Mouse (Mus musculus) forebrain, postnatal 0 days (tissue): Measurements from ENCODE around the gene Ptges3. TPM values are rescaled to one million over a fixed set of nuclear protein-coding genes. Genes with fewer than 3 reads are reported as not detected.

Experiments
- ATAC-seq: fragments of 200-750 bp; cut with Nextera tagmentation; 2 replicates; pipeline ENCODE4 v1.8.0; 2017; ENCODE audit warnings: mild to moderate bottlenecking, moderate library complexity
- DNase-seq: peaks from one replicate; pipeline ENCODE4 v3.0.0-alpha.2; 2015
- H3K27ac ChIP-seq: fragments of 300-500 bp; sonication (generic); 2 replicates; pipeline ENCODE4 v1.5.1; 2014; ENCODE audit warnings: low read depth, mild to moderate bottlenecking, antibody characterized with exemption, low read length, moderate library complexity, mixed read lengths
- H3K27me3 ChIP-seq: fragments of 300-500 bp; sonication (generic); 2 replicates; pipeline ENCODE4 v1.6.1; 2014; ENCODE audit warnings: mild to moderate bottlenecking, low read length, mixed read lengths; ENCODE audit not compliant: insufficient read depth
- H3K36me3 ChIP-seq: fragments of 300-500 bp; sonication (generic); 2 replicates; pipeline ENCODE4 v1.6.1; 2014; ENCODE audit warnings: mild to moderate bottlenecking, moderate library complexity; ENCODE audit not compliant: insufficient read depth
- H3K4me1 ChIP-seq: fragments of 300-500 bp; sonication (generic); 2 replicates; pipeline ENCODE4 v1.6.1; 2014; ENCODE audit warnings: antibody characterized with exemption; ENCODE audit not compliant: insufficient read depth
- H3K4me2 ChIP-seq: fragments of 300-500 bp; sonication (generic); 2 replicates; pipeline ENCODE4 v1.6.1; 2014; ENCODE audit warnings: low read depth, mild to moderate bottlenecking, moderate library complexity
- H3K4me3 ChIP-seq: fragments of 300-500 bp; sonication (generic); 2 replicates; pipeline ENCODE4 v1.5.1; 2014; ENCODE audit warnings: low read depth, low read length, mixed read lengths
- H3K9ac ChIP-seq: fragments of 300-500 bp; sonication (generic); 2 replicates; pipeline ENCODE4 v1.6.1; 2014; ENCODE audit warnings: mild to moderate bottlenecking
- H3K9me3 ChIP-seq: fragments of 300-500 bp; sonication (generic); 2 replicates; pipeline ENCODE4 v1.6.1; 2016; ENCODE audit warnings: low read length
- CTCF ChIP-seq: sonication (generic); IDR thresholded peaks from 2 replicates; pipeline ENCODE4 v1.5.1; 2016; ENCODE audit warnings: antibody characterized with exemption, control low read depth, low read depth
- WGBS: fragments of 180-500 bp; shearing (Covaris S2); extraction: QIAGEN DNeasy Blood & Tissue Kit; methylation state at CpG from one replicate; pipeline ENCODE4 v1.1.7; 2014; 5-methylcytosine and 5-hydroxymethylcytosine counted together
- polyA plus RNA-seq: library from polyadenylated mRNA; unstranded; fragments of >200 nt; fragmentation: Nextera tagmentation; extraction: Ambion mirVana; gene quantifications from 2 replicates; pipeline ENCODE4 v1.2.1, GENCODE M21; 2015
- total RNA-seq: library from RNA; depleted of rRNA; stranded (reverse); fragments of >200 nt; gene quantifications from 2 replicates; pipeline ENCODE4 v1.2.3, GENCODE M21; 2014; rRNA removed

The Ptges3 gene
- total RNA-seq, result 146 and 157 TPM in 2 replicates
- polyA plus RNA-seq, result 439 and 454 TPM in 2 replicates

- Histone ChIP-seq H3K4me1 (peaks cover 16% of the 10 kb centered on the region), H3K4me2 (peak within 1 kb of the TSS; percentile 71), H3K36me3 (no peaks in the 10 kb centered on the region), H3K27me3 (no peaks in the 10 kb centered on the region), H3K9ac (peak within 1 kb of the TSS; percentile 87), H3K9me3 (no peaks in the 10 kb centered on the region), H3K4me3 (peak within 1 kb of the TSS; percentile 87), H3K27ac (peak within 1 kb of the TSS; percentile 97)
- peak; percentile 94 for ATAC-seq
- WGBS, result under 1% methylated on average over 57 of the region's 72 CpGs
- DNase-seq, result peak; percentile 99
- no peak for TF ChIP-seq CTCF
These were observed at the start of gene Ptges3 for GRCm38 (mm10) chr10:128058601-128059151. Gene Ptges3 (plus strand): TSS chr10:128058954.

GRCm38 (mm10) chr10:128009735-128010134 is 49.0 kb upstream of the Ptges3 start:
- Histone ChIP-seq H3K9ac (no peak overlapping the region), H3K4me2 (no peak overlapping the region), H3K4me3 (no peak overlapping the region), H3K4me1 (no peaks in the 10 kb centered on the region), H3K27me3 (no peaks in the 10 kb centered on the region), H3K36me3 (no peaks in the 10 kb centered on the region), H3K27ac (no peak overlapping the region), H3K9me3 (no peaks in the 10 kb centered on the region)
- TF ChIP-seq CTCF, result no peak
- ATAC-seq (no peak), DNase-seq (no peak)
- WGBS, result 78% methylated on average over 5 of the region's 5 CpGs

DNA sequence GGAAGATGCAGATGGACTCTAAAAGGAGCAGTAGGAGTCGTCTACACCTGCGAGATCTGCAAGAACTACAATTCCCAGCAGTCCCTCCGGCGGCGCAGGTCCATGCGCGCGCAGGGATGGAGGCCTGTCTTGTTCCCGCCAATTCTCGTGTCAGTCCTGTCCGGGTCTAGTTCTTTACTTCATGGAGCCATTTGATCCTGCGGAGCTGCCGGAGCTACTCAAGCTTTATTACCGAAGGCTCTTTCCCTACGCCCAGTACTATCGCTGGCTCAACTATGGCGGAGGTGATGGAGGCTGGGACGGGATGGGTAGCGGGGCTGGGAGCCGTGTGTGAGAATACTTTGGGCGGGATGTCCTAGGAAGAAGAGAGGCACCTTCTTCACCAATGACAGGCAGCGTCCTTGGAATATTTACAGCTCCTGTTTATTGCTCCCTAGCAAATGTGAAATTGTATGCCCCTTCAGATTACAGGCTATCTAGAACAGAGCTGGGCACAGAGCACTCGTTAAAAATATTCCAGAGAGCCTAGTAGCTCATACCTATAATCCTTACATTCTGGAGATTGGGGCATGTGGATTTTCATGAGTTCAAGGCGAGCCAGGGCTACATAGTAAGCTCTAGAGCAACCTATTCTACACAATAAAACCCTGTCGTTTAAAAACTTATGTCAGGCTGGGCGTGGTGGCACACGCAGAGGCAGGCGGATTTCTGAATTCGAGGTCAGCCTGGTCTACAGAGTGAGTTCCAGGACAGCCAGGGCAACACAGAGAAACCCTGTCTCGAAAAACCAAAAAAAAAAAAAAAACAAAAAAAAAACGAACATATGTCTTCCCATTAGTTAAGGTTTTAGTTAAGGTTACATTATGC is 43.5 kb upstream of the Ptges3 start, which contains the start of gene Prim1:
Gene Prim1 (plus strand): TSS at position 101 of the 867 bp plus-strand sequence.
- peak; percentile 87 for DNase-seq
- H3K4me1 ChIP-seq, result peaks cover 6% of the 10 kb centered on the region; the same call in 1 of the 2 replicates

GRCm38 (mm10) chr10:128022196-128022595 is 36.6 kb upstream of the Ptges3 start:
- Histone ChIP-seq H3K4me3 (no peak overlapping the region), H3K36me3 (peaks cover 20% of the 10 kb centered on the region; the same call in 1 of the 2 replicates), H3K27me3 (no peaks in the 10 kb centered on the region), H3K4me2 (no peak overlapping the region), H3K9ac (no peak overlapping the region), H3K4me1 (no peaks in the 10 kb centered on the region), H3K27ac (no peak overlapping the region), H3K9me3 (no peaks in the 10 kb centered on the region)
- no peak for TF ChIP-seq CTCF
- 96% methylated on average over 5 of the region's 5 CpGs for WGBS
- DNase-seq (no peak), ATAC-seq (no peak)

More for the DNA sequence above, 43.5 kb upstream of the Ptges3 start, which contains the start of gene Prim1:
- peak; percentile 97 for ATAC-seq
- peak within 1 kb of the TSS; percentile 57 for H3K27ac ChIP-seq
- no peaks in the 10 kb centered on the region for H3K9me3 ChIP-seq
- peak; percentile 17; the same call in 1 of the 2 replicates for TF ChIP-seq CTCF
- H3K4me3 ChIP-seq, result peak within 1 kb of the TSS; percentile 70
- peak within 1 kb of the TSS; percentile 60 for H3K4me2 ChIP-seq
- H3K9ac ChIP-seq, result peak within 1 kb of the TSS; percentile 57
- no peaks in the 10 kb centered on the region for H3K27me3 ChIP-seq
- WGBS, result 3% methylated on average over 31 of the region's 31 CpGs
- no peaks in the 10 kb centered on the region for H3K36me3 ChIP-seq

- TF ChIP-seq CTCF, result no peak
- WGBS, result 97% methylated on average over 10 of the region's 10 CpGs
- ATAC-seq, result no peak
These were observed 35.3 kb upstream of the Ptges3 start for GRCm38 (mm10) chr10:128023496-128023895.

DNA sequence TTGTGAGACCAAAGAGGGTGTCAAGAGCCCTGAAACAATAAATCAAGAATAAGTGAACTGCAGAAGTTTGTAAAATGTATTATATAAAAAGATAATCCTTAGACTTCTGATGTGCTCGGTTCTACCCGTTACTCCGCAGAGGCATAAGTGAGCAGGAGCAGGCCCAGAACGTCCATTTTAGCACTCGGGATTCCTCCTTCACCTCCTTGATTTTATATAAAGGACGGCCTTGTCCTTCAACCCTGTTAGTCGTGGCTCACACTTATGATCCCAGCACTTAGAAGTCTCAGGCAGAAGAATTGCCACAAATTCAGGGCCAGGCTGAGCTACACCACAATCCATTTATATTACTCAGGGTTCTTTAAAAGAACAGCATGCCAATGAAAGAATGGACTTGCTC is 28.8 kb upstream of the Ptges3 start:
- 0 out of 2 replicates have a peak, but pooled peaks cover 4% of the 10 kb centered on the region for H3K4me1 ChIP-seq
- no peak overlapping the region for H3K27ac ChIP-seq
- DNase-seq, result no peak
- H3K27me3 ChIP-seq, result no peaks in the 10 kb centered on the region
- peaks cover 31% of the 10 kb centered on the region for H3K36me3 ChIP-seq
- no peak for ATAC-seq
- H3K4me2 ChIP-seq, result no peak overlapping the region
- H3K9ac ChIP-seq, result no peak overlapping the region
- H3K4me3 ChIP-seq, result no peak overlapping the region
- TF ChIP-seq CTCF, result no peak
- 91% methylated on average over 7 of the region's 7 CpGs for WGBS
- H3K9me3 ChIP-seq, result no peaks in the 10 kb centered on the region

More at GRCm38 (mm10) chr10:128023496-128023895, 35.3 kb upstream of the Ptges3 start:
- H3K4me1 ChIP-seq, result no peaks in the 10 kb centered on the region
- H3K27ac ChIP-seq, result no peak overlapping the region
- H3K4me2 ChIP-seq, result no peak overlapping the region
- no peak for DNase-seq
- no peaks in the 10 kb centered on the region for H3K27me3 ChIP-seq
- no peaks in the 10 kb centered on the region for H3K9me3 ChIP-seq
- no peak overlapping the region for H3K9ac ChIP-seq
- no peak overlapping the region for H3K4me3 ChIP-seq
- H3K36me3 ChIP-seq, result peaks cover 23% of the 10 kb centered on the region; the same call in 1 of the 2 replicates
